Comparison of ENCODE assay signal across 21 mouse cellular contexts in genomic region chr12:39660420-39660819, GRCm38 (mm10).
DNase-seq lines count a peak whose midpoint lies in the region; ATAC-seq lines count a peak whose summit lies in the region.
"Had no signal": no experiment of that assay in that cellular context is flagged by ENCODE, and none has a peak within 500 bp of the region (broad histone marks: within the 10 kb centered on the region; RNA-seq: fewer than 3 reads in every experiment).

No protein-coding gene starts in this region.

- H3K27me3 ChIP-seq in kidney, embryonic 14.5 days (ENCODE audit: control insufficient read depth, insufficient read depth, low read length), result no peaks in the 10 kb centered on the region
- H3K27me3 ChIP-seq: forebrain, embryonic 13.5 days; limb, embryonic 15.5 days; liver, embryonic 15.5 days; midbrain, embryonic 12.5 days had no signal

- H3K4me2 ChIP-seq in kidney, embryonic 14.5 days (replicated peaks; ENCODE audit: low read depth, low read length), result no peak overlapping the region
- H3K4me2 ChIP-seq: forebrain, embryonic 13.5 days; hindbrain, embryonic 14.5 days; limb, embryonic 15.5 days; liver, embryonic 15.5 days; midbrain, embryonic 12.5 days had no signal

- no peaks in the 10 kb centered on the region for H3K4me1 ChIP-seq in kidney, embryonic 14.5 days (ENCODE audit: control insufficient read depth, insufficient read depth, low read length)
- H3K4me1 ChIP-seq: forebrain, embryonic 13.5 days; heart, embryonic 10.5 days; limb, embryonic 15.5 days; liver, embryonic 15.5 days; midbrain, embryonic 12.5 days had no signal

- no peak overlapping the region for H3K27ac ChIP-seq in kidney, embryonic 14.5 days (ENCODE audit: low read depth, low read length)
- H3K27ac ChIP-seq: forebrain, embryonic 13.5 days; heart, embryonic 10.5 days; hindbrain, embryonic 14.5 days; limb, embryonic 15.5 days; liver, embryonic 15.5 days; midbrain, embryonic 12.5 days had no signal

- no peaks in the 10 kb centered on the region for H3K9me3 ChIP-seq in kidney, embryonic 14.5 days (ENCODE audit: control insufficient read depth, low read length)
- H3K9me3 ChIP-seq: forebrain, embryonic 13.5 days; heart, embryonic 10.5 days; limb, embryonic 15.5 days; liver, embryonic 15.5 days; midbrain, embryonic 12.5 days had no signal

- H3K9ac ChIP-seq in kidney, embryonic 14.5 days (ENCODE audit: low read depth, low read length), result no peak overlapping the region
- H3K9ac ChIP-seq: forebrain, embryonic 13.5 days; hindbrain, embryonic 14.5 days; limb, embryonic 15.5 days; liver, embryonic 15.5 days; midbrain, embryonic 12.5 days had no signal

- DNase-seq in kidney, postnatal 25 days, result no peak
- peak; percentile 45 to 57 for DNase-seq in kidney, postnatal 4 days
- DNase-seq in kidney, adult 18-20 months, result no peak
- peak; percentile 12 for DNase-seq in embryo, embryonic 10.5 days (ENCODE audit: low spot score)
- DNase-seq in retina, embryonic 14.5 days (ENCODE audit: low spot score), result peak; percentile 34
- no peak for DNase-seq in urinary bladder, postnatal 14 days (ENCODE audit: low spot score)
- DNase-seq: adrenal gland, postnatal 36 days; cerebellum, adult 9-11 months; heart, postnatal 4 days; right cerebral cortex, postnatal 25 days; spleen, adult 18-20 months had no signal

- no peaks in the 10 kb centered on the region for H3K36me3 ChIP-seq in kidney, embryonic 14.5 days (ENCODE audit: control insufficient read depth, insufficient read depth, low read length)
- H3K36me3 ChIP-seq: heart, embryonic 10.5 days; limb, embryonic 15.5 days; liver, embryonic 15.5 days; midbrain, embryonic 12.5 days had no signal

- peak; percentile 73; the same call in 1 of the 2 replicates for ATAC-seq in kidney, embryonic 14.5 days (ENCODE audit: low FRiP score, low TSS enrichment)
- ATAC-seq in megakaryocyte, adult 5-6 weeks (ENCODE audit: poor library complexity, severe bottlenecking), result no peak
- ATAC-seq: forebrain, embryonic 13.5 days; lung, postnatal 0 days; Patski had no signal

- WGBS in kidney, embryonic 14.5 days, result 28% methylated on average over 4 of the region's 4 CpGs

- H3K4me3 ChIP-seq in kidney, embryonic 14.5 days (ENCODE audit: low read length), result no peak overlapping the region
- H3K4me3 ChIP-seq: forebrain, embryonic 13.5 days; heart, embryonic 10.5 days; limb, embryonic 15.5 days; liver, embryonic 15.5 days; midbrain, embryonic 12.5 days had no signal

Comparison
In these comparisons a context has a peak if more than half of its experiments do, and no peak if none do; other contexts are left out.
1. DNase-seq: peak in kidney, postnatal 4 days (2 of 2), embryo, embryonic 10.5 days (single experiment) and retina, embryonic 14.5 days (single experiment); none in kidney, postnatal 25 days (0 of 2), kidney, adult 18-20 months (single experiment) and urinary bladder, postnatal 14 days (single experiment).